Mouse (Mus musculus) gonadal fat pad, adult 2 months (tissue): Measurements from ENCODE around the gene Il17rb. TPM values are rescaled to one million over a fixed set of nuclear protein-coding genes. Genes with fewer than 3 reads are reported as not detected.

Experiments used
- DNase-seq: peaks from one replicate; pipeline ENCODE4 v3.0.0-alpha.2; 2012; ENCODE audit warnings: low read depth
- polyA plus RNA-seq: library from polyadenylated mRNA; depleted of rRNA; stranded (reverse); fragments of >200 nt; gene quantifications from 2 replicates; pipeline ENCODE4 v1.2.3, GENCODE M21; 2012; rRNA removed

The Il17rb gene
- polyA plus RNA-seq, 1 experiment = 10.8 TPM

DNA sequence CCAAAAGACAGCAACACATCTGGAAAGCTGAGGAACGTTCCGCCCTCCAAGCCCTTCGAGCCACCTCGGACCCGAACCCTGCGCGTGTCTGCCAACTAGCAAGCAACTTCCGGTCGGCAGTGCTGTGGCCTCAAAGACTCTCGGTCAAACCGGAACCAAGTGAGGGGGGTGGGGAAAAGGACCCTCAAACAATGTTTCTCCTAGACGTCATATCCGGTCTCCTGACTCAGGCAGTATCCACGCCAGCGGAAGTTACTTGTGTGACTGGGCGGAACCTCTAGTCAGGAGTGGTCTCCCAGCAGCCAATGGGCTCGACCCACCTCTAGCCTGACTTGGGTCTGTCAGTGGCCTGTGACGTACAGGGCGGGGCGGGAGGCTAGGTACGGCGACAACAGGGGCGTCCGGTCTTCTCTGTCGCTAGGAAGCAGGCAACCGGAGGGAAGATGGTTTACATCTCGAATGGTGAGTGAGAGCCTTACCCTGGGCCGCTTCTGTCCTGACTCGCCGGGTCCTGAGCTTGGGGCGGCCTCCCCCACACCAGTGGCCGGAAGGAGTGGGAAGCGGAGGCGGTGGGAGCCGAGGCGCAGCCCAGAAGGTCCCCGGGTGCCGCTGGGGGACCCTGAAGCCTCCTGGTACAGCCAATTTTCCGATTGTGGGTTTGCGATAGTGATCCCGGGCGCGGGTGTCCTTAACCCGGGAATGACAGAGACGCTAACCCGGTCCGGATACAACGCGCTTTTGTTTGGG, 40.4 kb downstream of the Il17rb start, which contains the start of gene Selenok:
Gene Selenok, plus strand, starts transcription at position 234 of the 747 bp plus-strand sequence.
- DNase-seq = peak; percentile 94

DNA sequence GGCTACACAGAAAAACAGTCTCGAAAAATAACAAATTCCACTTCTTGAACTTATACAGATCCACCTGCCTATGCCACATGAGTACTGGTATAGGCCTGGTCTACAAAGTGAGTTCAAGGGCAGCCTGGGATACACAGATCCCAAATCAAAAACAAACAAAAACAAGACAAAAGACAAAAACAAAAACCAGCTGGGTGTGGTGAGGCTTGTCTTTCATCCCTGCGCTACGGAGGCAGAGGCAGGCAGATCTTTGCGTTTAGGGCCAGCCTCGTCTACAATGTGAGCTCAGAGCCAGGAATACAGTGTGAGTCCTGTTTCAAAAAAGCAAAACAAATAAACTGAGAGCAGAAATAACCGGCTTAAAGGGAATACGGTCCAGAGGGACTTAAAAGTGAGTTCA, 41.1 kb downstream of the Il17rb start:
- no peak for DNase-seq

DNA sequence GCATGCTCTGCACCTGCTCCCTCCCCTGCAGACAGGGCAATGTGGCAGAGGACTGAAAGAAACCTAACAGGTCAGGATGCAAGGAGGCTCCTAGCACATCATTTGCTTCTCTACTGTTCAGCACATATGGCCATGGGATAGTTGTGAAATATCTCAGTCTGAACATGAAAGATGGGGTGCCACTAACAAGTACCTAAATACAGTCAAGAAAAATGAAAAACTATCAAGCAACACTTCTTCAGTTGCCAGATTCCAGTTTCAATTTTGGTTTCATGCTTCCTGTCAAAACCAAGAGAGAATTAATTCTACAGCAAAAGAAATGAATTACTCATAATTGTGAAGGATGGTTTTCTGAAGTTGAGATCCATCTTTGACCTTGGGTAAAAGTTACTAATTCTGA, 51.3 kb downstream of the Il17rb start:
- no peak for DNase-seq

DNA sequence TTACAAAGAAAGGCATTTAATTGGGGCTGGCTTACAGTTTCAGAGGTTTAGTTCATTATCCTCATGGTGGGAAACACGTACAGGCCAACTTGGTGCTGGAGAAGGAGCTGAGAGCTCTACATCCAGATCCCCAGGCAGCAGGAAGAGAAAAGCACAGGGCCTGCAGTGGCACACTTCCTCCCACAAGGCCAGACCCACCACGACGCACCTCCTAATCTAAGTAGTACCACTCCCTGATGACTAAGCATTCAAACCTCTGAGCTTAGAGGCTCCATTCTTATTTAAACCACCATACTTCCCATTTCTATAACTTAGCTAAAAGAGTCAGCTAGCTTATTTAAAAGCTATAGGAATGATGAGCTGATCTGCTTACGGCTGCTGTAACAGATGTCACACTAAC, 57.9 kb downstream of the Il17rb start:
- DNase-seq = no peak

DNA sequence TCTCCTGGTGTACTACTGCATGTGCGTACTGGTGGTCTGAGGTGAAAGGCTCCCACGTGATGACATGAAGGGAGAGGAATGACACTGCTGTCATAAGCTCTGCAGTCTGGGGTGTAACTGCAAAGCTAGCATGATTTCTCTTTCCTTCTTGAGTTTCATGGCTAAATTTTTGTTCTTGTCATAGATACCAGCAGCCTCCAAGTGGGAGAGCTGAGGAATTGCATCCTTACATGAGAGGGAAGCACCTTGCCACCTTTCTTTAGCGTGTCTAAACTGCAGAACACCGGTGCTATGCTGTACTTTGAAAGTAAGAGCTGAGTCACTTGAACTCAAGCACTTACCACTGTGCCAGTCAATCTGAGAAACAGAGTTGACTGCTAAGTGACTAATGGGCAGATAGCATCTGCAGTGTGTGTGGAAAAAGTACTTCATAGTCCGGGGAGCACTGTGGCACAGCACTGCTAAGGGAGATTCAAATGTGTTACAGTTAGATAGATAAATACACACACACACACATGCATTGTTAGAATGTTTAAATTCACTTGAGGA, 61.9 kb downstream of the Il17rb start:
- no peak for DNase-seq

Other genes with a start within 250 kb of the Il17rb start
- gene Selenok, start 40.6 kb downstream of the Il17rb start, polyA plus RNA-seq = 64.0 and 75.7 TPM in 2 replicates
- 22.9 and 34.5 TPM in 2 replicates for gene Actr8, start 30.6 kb downstream of the Il17rb start, polyA plus RNA-seq
- gene Chdh, start 127 bp upstream of the Il17rb start, polyA plus RNA-seq = 32.5 and 45.5 TPM in 2 replicates